Mouse (Mus musculus) stomach, embryonic 16.5 days (tissue): ENCODE results near the gene Eif4h. TPM values are rescaled to one million over a fixed set of nuclear protein-coding genes. Genes with fewer than 3 reads are reported as not detected.

Source experiments
- ATAC-seq: fragments of 200-750 bp; cut with Nextera tagmentation; 2 replicates; pipeline ENCODE4 v1.8.0; 2017; ENCODE audit warnings: moderate number of reproducible peaks, moderate TSS enrichment; ENCODE audit not compliant: insufficient read depth, low FRiP score
- H3K27ac ChIP-seq: fragments of 300-500 bp; sonication (generic); 2 replicates; pipeline ENCODE4 v1.5.1; 2014; ENCODE audit warnings: low read length
- H3K27me3 ChIP-seq: fragments of 300-500 bp; sonication (generic); 2 replicates; pipeline ENCODE4 v1.6.1; 2014; ENCODE audit warnings: low read length, control low read depth, mixed read lengths; ENCODE audit not compliant: control insufficient read depth, insufficient read depth
- H3K36me3 ChIP-seq: fragments of 300-500 bp; sonication (generic); 2 replicates; pipeline ENCODE4 v1.6.1; 2014; ENCODE audit warnings: low read length; ENCODE audit not compliant: control insufficient read depth, insufficient read depth
- H3K4me1 ChIP-seq: fragments of 300-500 bp; sonication (generic); 2 replicates; pipeline ENCODE4 v1.6.1; 2014; ENCODE audit warnings: low read length, control low read depth, mixed read lengths; ENCODE audit not compliant: control insufficient read depth, insufficient read depth
- H3K4me2 ChIP-seq: fragments of 300-500 bp; sonication (generic); 2 replicates; pipeline ENCODE4 v1.6.1; 2014; ENCODE audit warnings: low read depth, low read length, mixed read lengths
- H3K4me3 ChIP-seq: fragments of 300-500 bp; sonication (generic); replicated peaks from 2 replicates; pipeline ENCODE4 v1.5.1; 2014; ENCODE audit warnings: mild to moderate bottlenecking, low read length
- H3K9ac ChIP-seq: fragments of 300-500 bp; sonication (generic); 2 replicates; pipeline ENCODE4 v1.6.1; 2014; ENCODE audit warnings: low read length
- H3K9me3 ChIP-seq: fragments of 300-500 bp; sonication (generic); replicated peaks from 2 replicates; pipeline ENCODE4 v1.6.1; 2016; ENCODE audit warnings: low read length, control low read depth; ENCODE audit not compliant: control insufficient read depth
- WGBS: fragments of 180-500 bp; shearing (Covaris S2); extraction: QIAGEN DNeasy Blood & Tissue Kit; methylation state at CpG from one replicate; pipeline ENCODE4 v1.1.7; 2014; 5-methylcytosine and 5-hydroxymethylcytosine counted together
- polyA plus RNA-seq: library from polyadenylated mRNA; unstranded; fragments of >200 nt; fragmentation: Nextera tagmentation; extraction: Ambion mirVana; gene quantifications from 2 replicates; pipeline ENCODE4 v1.2.1, GENCODE M21; 2015

Gene Eif4h
- polyA plus RNA-seq, 1 experiment from 2014 or later: 378 TPM

DNA sequence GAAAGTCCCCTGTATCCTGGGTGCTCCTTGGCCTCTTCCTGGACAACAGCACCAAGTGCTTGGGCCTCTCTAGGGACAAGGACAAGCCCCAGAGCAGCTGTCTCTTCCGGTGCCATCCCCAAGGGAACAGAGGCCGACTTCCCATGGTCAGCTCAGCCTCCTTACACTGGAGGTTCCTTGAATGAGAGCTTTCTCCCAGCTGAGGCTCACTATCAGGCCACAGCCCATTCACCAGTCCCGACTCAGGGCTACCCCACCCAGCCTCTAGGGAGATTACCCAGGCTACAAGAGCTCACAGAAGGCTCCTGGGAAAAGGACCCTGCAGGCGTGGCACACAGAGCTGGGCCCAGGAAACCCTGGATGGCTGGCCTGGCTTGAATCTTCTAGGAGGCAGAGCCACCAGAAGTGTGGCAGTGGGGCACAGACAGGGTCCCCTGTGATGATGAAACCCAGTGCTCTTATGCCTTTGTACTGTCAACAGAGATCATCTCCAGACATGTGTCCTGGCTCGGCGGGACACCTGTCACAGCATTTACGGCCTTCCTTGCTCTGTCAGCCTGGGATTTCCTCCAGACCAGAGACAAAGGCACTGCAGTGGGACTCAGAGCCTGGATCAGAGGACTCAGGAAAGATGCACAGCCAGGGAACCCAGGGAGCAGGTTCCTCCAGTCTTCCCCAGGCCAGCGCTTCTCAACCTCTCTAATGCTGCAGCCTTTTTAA is 39.7 kb upstream of the Eif4h start:
- Histone ChIP-seq H3K9ac (peak overlapping the region; percentile 43; the same call in 1 of the 2 replicates), H3K4me3 (no peak overlapping the region)

DNA sequence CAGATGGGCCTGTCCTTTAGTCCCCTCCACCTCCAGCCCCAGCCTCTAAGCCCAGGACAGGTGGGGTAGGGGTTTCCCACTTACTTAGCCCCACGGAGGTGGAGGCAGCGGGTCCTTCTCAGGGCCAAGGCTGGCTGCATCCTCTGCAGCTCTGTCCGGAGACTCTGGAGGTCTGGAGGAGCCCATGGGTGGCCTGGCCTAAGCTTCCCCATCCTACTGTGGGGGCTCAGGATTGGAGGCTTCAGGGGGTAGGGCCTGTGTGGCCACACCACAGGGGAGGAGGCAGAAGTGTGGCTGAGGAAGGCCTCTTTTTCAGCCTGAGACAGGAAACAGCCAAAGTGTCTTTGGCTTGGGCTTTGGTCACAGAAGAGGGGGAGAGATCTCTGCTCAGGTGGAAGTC is 38.7 kb upstream of the Eif4h start:
- 0 out of 2 replicates have a peak overlapping the region, but pooled peaks have one; percentile 35 for H3K27ac ChIP-seq
- H3K27me3 ChIP-seq: no peaks in the 10 kb centered on the region
- peak overlapping the region; percentile 44; the same call in 1 of the 2 replicates for H3K9ac ChIP-seq
- no peak overlapping the region; the same call in 1 of the 2 replicates for H3K4me2 ChIP-seq
- WGBS: 72% methylated on average over 3 of the region's 3 CpGs
- ATAC-seq: no peak
- no peaks in the 10 kb centered on the region for H3K36me3 ChIP-seq
- H3K4me3 ChIP-seq: no peak overlapping the region
- H3K9me3 ChIP-seq: no peaks in the 10 kb centered on the region
- peaks cover 45% of the 10 kb centered on the region for H3K4me1 ChIP-seq

More for the DNA sequence above, 39.7 kb upstream of the Eif4h start:
- H3K27me3 ChIP-seq: no peaks in the 10 kb centered on the region
- H3K9me3 ChIP-seq: no peaks in the 10 kb centered on the region
- H3K27ac ChIP-seq: peak overlapping the region; percentile 60
- H3K4me1 ChIP-seq: peaks cover 45% of the 10 kb centered on the region
- ATAC-seq: no peak
- 61% methylated on average over 8 of the region's 8 CpGs for WGBS
- no peaks in the 10 kb centered on the region for H3K36me3 ChIP-seq
- no peak overlapping the region for H3K4me2 ChIP-seq

DNA sequence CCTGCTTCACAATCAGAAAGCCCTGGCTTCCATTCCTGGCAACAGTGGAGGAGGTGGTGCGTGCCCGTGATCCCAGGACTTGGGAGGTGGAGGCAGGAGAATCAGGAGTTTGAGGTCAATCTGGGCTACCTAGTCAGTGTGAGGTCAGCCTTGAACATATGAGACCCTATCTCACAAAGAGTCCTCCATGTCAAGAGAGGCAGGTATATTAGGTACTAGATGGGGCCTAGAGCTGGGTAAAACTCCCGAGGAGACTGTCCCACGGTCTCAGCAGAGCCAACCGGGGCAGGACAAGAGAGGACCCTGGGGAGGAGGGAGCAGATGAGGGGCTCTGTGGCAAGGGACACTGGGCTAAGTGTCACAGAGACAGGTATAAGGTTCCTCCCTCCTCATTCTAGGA is 38.2 kb upstream of the Eif4h start:
- H3K9ac ChIP-seq: peak overlapping the region; percentile 44; the same call in 1 of the 2 replicates
- no peaks in the 10 kb centered on the region for H3K27me3 ChIP-seq
- peak overlapping the region; percentile 10; the same call in 1 of the 2 replicates for H3K4me2 ChIP-seq
- no peak overlapping the region for H3K4me3 ChIP-seq
- H3K27ac ChIP-seq: no peak overlapping the region
- no peaks in the 10 kb centered on the region for H3K36me3 ChIP-seq
- no peaks in the 10 kb centered on the region for H3K9me3 ChIP-seq
- peaks cover 45% of the 10 kb centered on the region for H3K4me1 ChIP-seq
- WGBS: 83% methylated on average over 5 of the region's 5 CpGs
- no peak for ATAC-seq

DNA sequence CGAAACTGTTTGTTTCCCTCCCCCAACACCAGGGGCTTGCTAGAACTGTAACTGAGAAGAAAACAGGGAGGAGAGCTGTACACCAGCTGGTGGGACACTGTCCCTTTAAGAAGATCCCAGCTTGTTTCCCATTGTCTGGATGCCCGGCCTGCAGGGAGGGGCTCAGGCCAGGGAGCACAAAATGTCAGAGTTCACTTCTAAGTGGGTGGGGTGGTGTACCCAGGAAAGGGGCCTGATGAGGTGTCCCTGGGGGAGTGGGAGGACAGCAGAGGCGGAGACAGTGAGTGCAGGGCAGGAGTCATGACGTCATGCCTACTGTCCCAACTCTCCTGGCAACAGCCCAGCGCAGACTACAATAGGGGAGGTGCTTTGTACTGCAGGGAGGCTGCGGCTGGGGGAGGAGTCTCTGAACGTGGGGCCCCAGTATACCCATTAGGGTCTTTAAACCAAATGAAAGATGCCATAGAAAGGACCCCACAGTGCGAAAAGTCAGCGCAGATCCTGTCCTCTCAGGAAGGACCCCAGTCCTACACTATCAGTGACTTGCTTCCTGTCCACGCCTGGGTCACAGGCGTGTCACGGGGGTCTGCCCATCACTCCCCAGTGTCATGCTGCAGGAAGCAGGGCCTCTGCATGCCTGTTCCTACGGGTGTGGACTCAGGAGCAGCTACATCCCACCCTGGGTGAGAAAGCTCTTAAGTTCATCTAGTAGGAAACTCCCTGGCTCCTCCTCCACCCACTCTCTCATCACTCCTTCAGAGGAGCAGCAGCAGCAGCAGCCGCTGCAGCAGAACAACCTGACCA is 36.9 kb upstream of the Eif4h start:
- ATAC-seq: peak; percentile 85
- WGBS: 3% methylated on average over 14 of the region's 14 CpGs

DNA sequence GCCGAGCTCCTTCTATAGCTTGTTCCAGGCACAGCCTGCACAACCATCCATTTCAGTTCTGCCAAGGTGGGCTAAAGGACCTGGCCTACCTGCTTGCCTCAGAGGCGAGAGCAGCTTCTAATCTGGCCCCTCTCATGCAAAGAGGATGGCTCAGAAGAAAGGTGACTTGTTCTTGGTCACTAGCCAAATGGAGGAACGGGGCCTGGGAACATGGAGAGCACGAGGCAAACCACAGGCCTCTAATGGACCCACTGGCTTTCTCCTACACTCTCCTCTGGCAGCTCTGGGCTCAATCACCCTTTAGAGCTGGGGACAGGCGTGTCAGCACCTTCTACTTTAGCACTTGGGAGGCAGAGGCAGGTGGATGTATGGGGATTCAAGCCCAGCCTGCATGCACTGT is 35.7 kb upstream of the Eif4h start:
- Histone ChIP-seq H3K4me2 (no peak overlapping the region), H3K27me3 (no peaks in the 10 kb centered on the region), H3K4me3 (no peak overlapping the region), H3K9me3 (no peaks in the 10 kb centered on the region), H3K27ac (no peak overlapping the region; the same call in 1 of the 2 replicates), H3K9ac (no peak overlapping the region), H3K36me3 (peaks cover 3% of the 10 kb centered on the region; the same call in 1 of the 2 replicates), H3K4me1 (peaks cover 33% of the 10 kb centered on the region)
- 68% methylated on average over 5 of the region's 5 CpGs for WGBS
- ATAC-seq: no peak

More for the DNA sequence above, 36.9 kb upstream of the Eif4h start:
- Histone ChIP-seq H3K36me3 (peaks cover 3% of the 10 kb centered on the region; the same call in 1 of the 2 replicates), H3K4me3 (peak overlapping the region; percentile 47), H3K9ac (peak overlapping the region; percentile 68), H3K27ac (peak overlapping the region; percentile 93), H3K27me3 (no peaks in the 10 kb centered on the region), H3K4me1 (peaks cover 45% of the 10 kb centered on the region), H3K9me3 (no peaks in the 10 kb centered on the region), H3K4me2 (peak overlapping the region; percentile 70)

DNA sequence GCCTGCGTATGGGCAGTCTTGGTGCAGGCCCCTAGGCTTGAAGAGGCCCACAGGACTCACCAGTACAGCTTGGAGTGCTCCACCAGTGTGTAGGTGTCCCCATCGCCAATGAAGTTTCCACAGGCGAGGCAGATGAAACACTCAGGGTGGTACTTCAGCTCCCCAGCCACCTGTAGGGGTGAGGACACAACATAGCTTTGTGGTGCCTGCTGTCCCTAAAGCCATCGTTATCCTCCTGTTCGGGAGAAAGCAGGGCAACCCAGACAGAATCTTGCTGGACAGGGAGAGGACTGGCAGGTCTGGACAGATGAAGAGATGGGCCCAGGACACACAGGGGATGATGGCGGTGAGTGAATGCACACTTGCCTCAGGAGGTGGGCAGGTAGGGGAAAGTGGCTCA is 33.3 kb upstream of the Eif4h start:
- Histone ChIP-seq H3K4me3 (no peak overlapping the region), H3K4me2 (no peak overlapping the region), H3K4me1 (peaks cover 14% of the 10 kb centered on the region), H3K36me3 (peaks cover 3% of the 10 kb centered on the region; the same call in 1 of the 2 replicates), H3K27ac (no peak overlapping the region), H3K27me3 (no peaks in the 10 kb centered on the region), H3K9ac (no peak overlapping the region), H3K9me3 (no peaks in the 10 kb centered on the region)
- no peak for ATAC-seq
- WGBS: 91% methylated on average over 6 of the region's 6 CpGs

DNA sequence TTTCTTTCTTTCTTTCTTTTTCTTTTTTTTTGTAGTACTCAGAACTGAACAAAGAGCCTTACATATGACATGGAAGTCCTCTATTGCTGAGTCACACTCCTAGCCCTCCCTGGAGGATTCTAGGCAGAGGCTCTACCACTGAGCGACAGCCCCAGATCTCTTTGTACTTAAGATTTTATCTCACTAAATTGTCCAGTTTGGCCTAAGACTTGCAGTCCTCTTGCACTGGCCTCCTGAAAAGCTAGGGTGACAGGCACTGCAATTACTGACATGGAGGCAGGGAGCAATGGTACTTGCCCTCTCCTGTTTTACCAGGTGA is 32.9 kb upstream of the Eif4h start:
- Histone ChIP-seq H3K36me3 (peaks cover 3% of the 10 kb centered on the region; the same call in 1 of the 2 replicates), H3K4me1 (peaks cover 14% of the 10 kb centered on the region), H3K9me3 (no peaks in the 10 kb centered on the region), H3K4me2 (no peak overlapping the region), H3K9ac (no peak overlapping the region), H3K4me3 (no peak overlapping the region), H3K27ac (0 out of 2 replicates have a peak overlapping the region, but pooled peaks have one; percentile 8), H3K27me3 (no peaks in the 10 kb centered on the region)
- WGBS: 100% methylated on average over 1 of the region's 1 CpGs
- no peak for ATAC-seq

DNA sequence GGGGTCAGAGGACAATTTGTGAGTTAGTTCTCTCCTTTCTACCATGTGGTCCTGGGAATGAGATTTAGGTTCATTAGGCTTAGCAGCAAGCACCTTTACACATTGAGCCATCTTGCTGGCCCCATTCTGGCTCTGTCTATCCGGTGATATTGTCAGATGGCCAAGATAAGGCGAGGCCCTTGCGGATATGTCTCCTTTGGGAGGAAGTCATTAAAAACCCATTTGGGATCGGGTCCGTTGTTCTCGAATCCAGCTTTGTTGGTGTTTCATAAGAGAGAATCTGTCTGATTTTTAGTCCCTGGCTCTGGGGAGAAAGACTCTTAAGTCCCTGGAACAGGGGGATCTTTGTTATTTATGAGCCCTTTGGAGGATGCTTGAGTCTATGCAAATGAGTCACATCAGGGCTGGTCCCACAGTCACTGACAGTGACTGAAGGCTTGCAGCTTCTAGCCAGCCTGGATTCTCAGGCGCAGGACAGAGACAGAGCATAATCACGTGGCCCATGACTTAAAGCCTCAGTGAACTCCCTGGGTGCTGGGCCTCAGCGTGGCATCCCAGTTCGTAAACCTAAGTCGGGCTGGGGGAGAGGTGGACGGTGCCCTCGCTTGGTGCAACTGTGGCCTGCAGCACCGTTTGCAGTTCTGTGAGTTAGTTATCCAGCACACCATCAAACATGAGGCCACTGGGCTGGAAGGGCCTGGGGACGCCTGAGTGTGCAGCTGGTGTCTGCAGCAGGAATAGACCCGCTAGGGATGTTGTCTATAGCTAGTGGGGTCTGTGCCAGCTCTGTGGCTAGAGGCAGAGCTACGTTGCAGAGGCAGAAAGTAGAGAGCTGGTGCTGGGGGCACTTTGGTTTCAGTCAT is 32.3 kb upstream of the Eif4h start:
- no peak for ATAC-seq
- Histone ChIP-seq H3K36me3 (peaks cover 3% of the 10 kb centered on the region; the same call in 1 of the 2 replicates), H3K9ac (no peak overlapping the region), H3K27ac (peak overlapping the region; percentile 8; the same call in 1 of the 2 replicates), H3K4me3 (no peak overlapping the region), H3K4me2 (no peak overlapping the region), H3K4me1 (peaks cover 11% of the 10 kb centered on the region), H3K9me3 (no peaks in the 10 kb centered on the region), H3K27me3 (no peaks in the 10 kb centered on the region)
- WGBS: 71% methylated on average over 17 of the region's 17 CpGs
